Mouse (Mus musculus) neural tube, embryonic 13.5 days (tissue): ENCODE measurements around the gene Orai3. TPM values are rescaled to one million over a fixed set of nuclear protein-coding genes. Genes with fewer than 3 reads are reported as not detected.
A peak's percentile ranks its signal among the peaks of the same experiment; 100 is the strongest.

Experiments
- ATAC-seq: fragments of 200-750 bp; cut with Nextera tagmentation; 2 replicates; pipeline ENCODE4 v1.8.0; 2017; ENCODE audit warnings: low read depth, mild to moderate bottlenecking, moderate TSS enrichment, moderate library complexity
- H3K27ac ChIP-seq: fragments of 300-500 bp; sonication (generic); replicated peaks from 2 replicates; pipeline ENCODE4 v1.5.1; 2015; ENCODE audit warnings: moderate library complexity, mild to moderate bottlenecking, inconsistent platforms
- H3K27me3 ChIP-seq: fragments of 300-500 bp; sonication (generic); 2 replicates; pipeline ENCODE4 v1.6.1; 2015; ENCODE audit warnings: mild to moderate bottlenecking, inconsistent platforms
- H3K36me3 ChIP-seq: fragments of 300-500 bp; sonication (generic); 2 replicates; pipeline ENCODE4 v1.6.1; 2015; ENCODE audit warnings: mild to moderate bottlenecking, inconsistent platforms
- H3K4me1 ChIP-seq: fragments of 300-500 bp; sonication (generic); replicated peaks from 2 replicates; pipeline ENCODE4 v1.6.1; 2015; ENCODE audit warnings: inconsistent platforms
- H3K4me2 ChIP-seq: fragments of 300-500 bp; sonication (generic); 2 replicates; pipeline ENCODE4 v1.6.1; 2015; ENCODE audit warnings: inconsistent platforms, mild to moderate bottlenecking, moderate library complexity
- H3K4me3 ChIP-seq: fragments of 300-500 bp; sonication (generic); 2 replicates; pipeline ENCODE4 v1.5.1; 2015; ENCODE audit warnings: mild to moderate bottlenecking, inconsistent platforms
- H3K9ac ChIP-seq: fragments of 300-500 bp; sonication (generic); 2 replicates; pipeline ENCODE4 v1.6.1; 2015; ENCODE audit warnings: moderate library complexity, mild to moderate bottlenecking, inconsistent platforms
- H3K9me3 ChIP-seq: fragments of 300-500 bp; sonication (generic); 2 replicates; pipeline ENCODE4 v1.6.1; 2016; ENCODE audit warnings: inconsistent platforms
- WGBS: fragments of 180-500 bp; shearing (Covaris S2); methylation state at CpG from one replicate; pipeline ENCODE4 v1.1.7; 2015; 5-methylcytosine and 5-hydroxymethylcytosine counted together
- polyA plus RNA-seq: library from polyadenylated mRNA; unstranded; fragments of >200 nt; fragmentation: Nextera tagmentation; extraction: Ambion mirVana; gene quantifications from 2 replicates; pipeline ENCODE4 v1.2.1, GENCODE M21; 2015

The Orai3 gene
- polyA plus RNA-seq, 1 experiment from 2014 or later: 9.7 TPM

- Histone ChIP-seq H3K36me3 (peaks cover 3% of the 10 kb centered on the region; the same call in 1 of the 2 replicates), H3K4me3 (peak overlapping the region; percentile 76), H3K4me2 (peak overlapping the region; percentile 79), H3K9ac (peak overlapping the region; percentile 96), H3K27ac (peak overlapping the region; percentile 93), H3K9me3 (no peaks in the 10 kb centered on the region), H3K4me1 (peaks cover 38% of the 10 kb centered on the region), H3K27me3 (no peaks in the 10 kb centered on the region)
- WGBS: 57% methylated on average over 6 of the region's 11 CpGs
- ATAC-seq: peak; percentile 20; the same call in 1 of the 2 replicates
These were observed 53.9 kb downstream of the Orai3 start for GRCm38 (mm10) chr7:127823236-127824171.

DNA sequence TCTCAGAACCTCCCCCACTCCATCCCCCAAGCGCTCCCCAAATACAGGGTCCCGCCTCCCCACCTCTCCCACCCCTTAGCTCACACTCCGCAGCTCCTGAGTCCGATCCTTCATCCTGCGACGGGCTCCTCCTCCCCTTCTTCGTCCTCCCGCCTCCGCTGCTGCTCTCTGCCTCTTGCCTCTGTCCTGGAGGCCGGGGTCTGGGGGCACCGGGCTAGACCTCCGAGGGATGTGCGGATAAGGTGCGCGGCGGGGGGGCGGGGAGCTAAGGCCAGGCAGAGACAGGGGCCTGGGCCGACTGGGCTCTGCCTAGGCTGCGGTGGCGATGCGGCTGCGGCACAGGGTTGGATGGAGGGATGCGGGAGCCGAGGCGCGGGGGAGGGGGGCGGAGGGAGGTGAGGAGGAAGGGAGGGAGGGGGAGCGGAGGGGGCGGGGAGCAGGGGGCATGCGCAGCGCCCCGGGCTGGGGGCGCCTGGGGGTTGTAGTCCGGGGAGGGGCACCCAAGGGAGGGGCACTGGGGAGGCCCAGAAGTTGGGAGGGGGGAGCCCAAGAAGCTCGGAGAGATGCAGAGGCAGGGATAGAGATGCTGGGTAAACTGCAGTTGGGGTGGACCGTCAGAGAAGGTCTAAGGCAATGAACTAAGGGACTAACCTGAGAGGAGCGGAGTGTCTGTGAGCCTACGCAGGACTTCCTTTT, 54.7 kb downstream of the Orai3 start, which contains the start of the genes Stx4a and Stx1b:
Gene Stx4a (plus strand): TSS at position 119 of the 696 bp plus-strand sequence.
Gene Stx1b (minus strand): TSS at position 374 of the 696 bp plus-strand sequence.
- peak; percentile 93 for ATAC-seq
- Histone ChIP-seq H3K27ac (peak within 1 kb of the TSS; percentile 93), H3K9ac (peak within 1 kb of the TSS; percentile 96), H3K9me3 (no peaks in the 10 kb centered on the region), H3K36me3 (no peaks in the 10 kb centered on the region), H3K4me1 (peaks cover 38% of the 10 kb centered on the region), H3K4me3 (peak within 1 kb of the TSS; percentile 76), H3K27me3 (no peaks in the 10 kb centered on the region), H3K4me2 (peak within 1 kb of the TSS; percentile 79)
- 4% methylated on average over 32 of the region's 38 CpGs for WGBS

Other genes with a start within 250 kb of the Orai3 start
- 4.5 and 4.8 TPM in 2 replicates for gene Tmem265, start 208.4 kb upstream of the Orai3 start, polyA plus RNA-seq
- 59.1 and 62.8 TPM in 2 replicates for gene Phkg2, start 196.5 kb upstream of the Orai3 start, polyA plus RNA-seq
- 9.2 and 11.2 TPM in 2 replicates for gene Ccdc189, start 181.2 kb upstream of the Orai3 start, polyA plus RNA-seq
- 43.5 and 48.3 TPM in 2 replicates for gene Rnf40, start 181.0 kb upstream of the Orai3 start, polyA plus RNA-seq
- 22.8 and 23.1 TPM in 2 replicates for gene Zfp629, start 154.0 kb upstream of the Orai3 start, polyA plus RNA-seq
- gene Bcl7c, start 60.9 kb upstream of the Orai3 start, polyA plus RNA-seq: 41.2 and 44.9 TPM in 2 replicates
- gene Ctf1, start 57.1 kb upstream of the Orai3 start, polyA plus RNA-seq: 4.5 and 4.9 TPM in 2 replicates
- gene Ctf2, start 37.6 kb upstream of the Orai3 start, polyA plus RNA-seq: not detected in 2 replicates
- 8.0 and 8.8 TPM in 2 replicates for gene Fbxl19, start 25.3 kb upstream of the Orai3 start, polyA plus RNA-seq
- 19.0 and 20.9 TPM in 2 replicates for gene Setd1a, start 6.9 kb downstream of the Orai3 start, polyA plus RNA-seq
- not detected in 2 replicates for gene Gm49388, start 15.8 kb downstream of the Orai3 start, polyA plus RNA-seq
- gene Hsd3b7, start 30.8 kb downstream of the Orai3 start, polyA plus RNA-seq: 9.5 and 9.8 TPM in 2 replicates
- 18.9 and 25.4 TPM in 2 replicates for gene Stx4a, start 54.5 kb downstream of the Orai3 start, polyA plus RNA-seq
- gene Stx1b, start 54.7 kb downstream of the Orai3 start, polyA plus RNA-seq: 38.4 and 39.8 TPM in 2 replicates
- gene Zfp646, start 106.4 kb downstream of the Orai3 start, polyA plus RNA-seq: 10.2 and 12.0 TPM in 2 replicates
- 32.5 and 35.1 TPM in 2 replicates for gene Zfp668, start 107.0 kb downstream of the Orai3 start, polyA plus RNA-seq
- gene Prss53, start 121.2 kb downstream of the Orai3 start, polyA plus RNA-seq: 0.70 and 0.87 TPM in 2 replicates
- gene Gm21974, start 125.6 kb downstream of the Orai3 start, polyA plus RNA-seq: not detected in 2 replicates
- gene Vkorc1, start 125.8 kb downstream of the Orai3 start, polyA plus RNA-seq: 73.8 and 77.6 TPM in 2 replicates
- 55.3 and 64.4 TPM in 2 replicates for gene Bckdk, start 134.3 kb downstream of the Orai3 start, polyA plus RNA-seq
- 47.1 and 55.8 TPM in 2 replicates for gene Kat8, start 142.7 kb downstream of the Orai3 start, polyA plus RNA-seq
- 0.18 and 0.58 TPM in 2 replicates for gene Prss8, start 160.3 kb downstream of the Orai3 start, polyA plus RNA-seq
- gene Prss36, start 176.9 kb downstream of the Orai3 start, polyA plus RNA-seq: 13.7 and 14.8 TPM in 2 replicates
- 376 and 434 TPM in 2 replicates for gene Fus, start 197.6 kb downstream of the Orai3 start, polyA plus RNA-seq
- gene Pycard, start 224.1 kb downstream of the Orai3 start, polyA plus RNA-seq: 7.0 and 7.4 TPM in 2 replicates
- 0.33 TPM in 1 of 2 replicates, not detected in the other for gene Trim72, start 234.1 kb downstream of the Orai3 start, polyA plus RNA-seq